Mouse (Mus musculus): ENCODE measurements around the gene Rnf141. TPM values are rescaled to one million over a fixed set of nuclear protein-coding genes. Genes with fewer than 3 reads are reported as not detected.

The Rnf141 gene
- total RNA-seq (2014; rRNA removed) (80.4 and 98.8 TPM in 2 replicates), polyA plus RNA-seq (2015; fragmentation: Nextera tagmentation; extraction: Ambion mirVana) (35.3 and 36.7 TPM in 2 replicates)

DNA sequence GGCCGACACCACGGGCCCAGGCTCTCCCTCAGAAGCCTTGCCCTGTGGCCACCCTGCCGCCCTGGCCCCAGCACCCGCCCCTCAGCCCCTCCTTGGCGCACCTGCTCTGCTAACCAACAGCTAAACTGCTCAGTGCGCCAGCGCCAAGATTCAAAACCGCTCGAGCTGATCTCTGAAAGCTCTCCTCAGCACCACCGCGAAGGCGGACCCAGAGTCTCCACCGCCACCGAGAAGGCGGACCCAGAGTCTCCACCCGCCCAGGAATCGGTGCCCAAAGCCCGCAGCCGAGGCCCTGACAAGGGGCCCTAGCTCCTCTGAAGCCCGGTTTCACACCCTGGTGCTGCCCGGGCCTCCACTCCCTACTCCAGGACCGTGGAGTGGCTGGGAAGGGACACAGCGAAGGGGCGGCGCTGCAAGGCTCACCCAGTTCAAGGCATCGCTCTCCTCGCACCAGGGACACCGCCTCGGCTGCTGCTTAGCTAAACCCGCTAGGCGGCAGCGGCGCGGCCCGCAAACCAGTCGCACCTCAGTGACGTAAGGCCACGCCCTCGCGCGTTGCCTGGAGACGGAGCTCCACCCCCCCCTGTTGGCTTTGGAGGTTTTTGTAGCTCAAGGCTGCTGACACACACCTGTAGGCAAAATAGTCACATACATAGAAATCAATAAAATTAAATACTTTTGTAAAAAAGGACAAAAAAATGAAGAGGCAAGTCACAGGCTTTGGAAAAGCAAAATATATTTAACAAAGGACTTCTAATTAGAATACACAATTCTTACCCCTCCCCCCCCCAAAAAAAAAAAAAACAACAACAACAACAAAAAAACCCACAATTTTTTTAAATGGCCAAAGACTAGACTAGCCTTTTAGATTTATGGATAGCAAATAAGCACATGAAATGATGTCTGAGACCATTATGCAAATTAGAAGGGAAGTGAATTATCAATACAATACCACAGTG, at the start of gene Rnf141:
Gene Rnf141, minus strand, starts transcription at position 542 of the 959 bp plus-strand sequence.
- Histone ChIP-seq H3K27me3 (ENCODE audit: insufficient read depth, low read length) (no peaks in the 10 kb centered on the region), H3K9ac (replicated peaks; ENCODE audit: low read length) (peak within 1 kb of the TSS; percentile 77), H3K27ac (peak within 1 kb of the TSS; percentile 86), H3K9me3 (ENCODE audit: low read length) (no peaks in the 10 kb centered on the region), H3K4me3 (ENCODE audit: low read length) (peak within 1 kb of the TSS; percentile 70), H3K4me2 (ENCODE audit: low read depth, low read length) (peak within 1 kb of the TSS; percentile 81), H3K4me1 (ENCODE audit: insufficient read depth, low read length) (no peaks in the 10 kb centered on the region), H3K36me3 (ENCODE audit: insufficient read depth, low read length) (no peaks in the 10 kb centered on the region)
- peak; percentile 81 for TF ChIP-seq CTCF (IDR thresholded peaks at IDR 0.05; ENCODE audit: low read depth)
- 0% methylated on average over 42 of the region's 42 CpGs for WGBS
- DNase-seq (ENCODE audit: low spot score) (peak; percentile 98), ATAC-seq (peak; percentile 95)

DNA sequence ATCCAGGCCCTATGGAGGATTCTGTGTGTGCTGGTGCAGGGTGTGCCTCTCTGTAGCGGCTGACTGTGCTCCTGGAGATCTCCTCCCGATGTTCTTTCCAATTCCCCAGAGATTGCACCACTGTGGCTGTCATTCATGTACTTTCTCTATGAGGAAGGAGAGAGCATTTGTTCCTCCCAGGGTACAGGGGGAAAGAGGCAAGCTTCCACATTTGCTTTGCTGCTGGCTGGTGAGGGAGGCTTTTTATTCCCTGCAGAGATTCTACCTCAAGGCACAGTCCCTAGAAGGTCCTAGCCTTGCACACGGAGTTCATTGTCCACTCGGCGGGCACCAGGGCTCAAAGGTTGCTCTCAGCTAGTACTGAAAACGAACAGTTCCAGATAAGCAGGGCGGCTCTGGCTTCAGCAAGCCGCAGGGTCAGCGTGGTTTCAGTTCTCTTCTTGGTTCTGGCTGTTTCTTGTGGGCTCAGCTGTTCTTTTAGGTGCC, 47.3 kb upstream of the Rnf141 start:
- Histone ChIP-seq H3K4me3 (ENCODE audit: low read length) (no peak overlapping the region), H3K4me1 (ENCODE audit: insufficient read depth, low read length) (no peaks in the 10 kb centered on the region), H3K9ac (replicated peaks; ENCODE audit: low read length) (no peak overlapping the region), H3K36me3 (ENCODE audit: insufficient read depth, low read length) (no peaks in the 10 kb centered on the region), H3K27ac (no peak overlapping the region), H3K9me3 (ENCODE audit: low read length) (no peaks in the 10 kb centered on the region), H3K27me3 (ENCODE audit: insufficient read depth, low read length) (no peaks in the 10 kb centered on the region), H3K4me2 (ENCODE audit: low read depth, low read length) (no peak overlapping the region)
- DNase-seq (ENCODE audit: low spot score) = no peak
- 76% methylated on average over 9 of the region's 9 CpGs for WGBS
- no peak for TF ChIP-seq CTCF (IDR thresholded peaks at IDR 0.05; ENCODE audit: low read depth)
- no peak for ATAC-seq

DNA sequence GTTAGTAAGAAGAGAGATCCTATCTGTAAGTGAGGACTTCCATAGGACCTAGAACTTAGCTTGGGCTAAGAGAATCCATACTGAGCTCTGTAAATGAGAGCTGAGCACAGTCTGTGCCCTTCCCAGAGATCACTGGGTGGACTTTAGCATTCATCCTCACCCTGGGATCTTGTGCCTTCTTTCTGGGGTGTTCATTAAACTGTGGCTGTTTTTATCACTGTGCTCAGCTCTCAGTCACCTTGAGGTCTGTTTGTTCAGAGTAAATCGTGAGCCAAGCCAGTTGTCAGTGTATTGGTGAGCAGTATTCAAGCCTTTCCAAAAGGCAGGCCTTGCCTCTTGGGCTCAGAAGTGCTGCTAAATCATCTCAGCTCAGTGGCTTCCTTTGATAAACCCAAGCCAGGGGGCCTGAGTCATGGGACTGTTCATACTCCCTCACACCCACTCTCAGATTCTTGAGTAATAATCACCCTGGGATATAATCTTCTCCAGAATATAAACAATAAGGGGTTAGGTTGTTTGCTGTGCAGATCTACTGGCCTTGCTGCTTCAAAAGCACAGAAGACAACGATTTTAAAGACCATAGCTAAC, 37.6 kb upstream of the Rnf141 start:
- Histone ChIP-seq H3K9me3 (ENCODE audit: low read length) (no peaks in the 10 kb centered on the region), H3K4me1 (ENCODE audit: insufficient read depth, low read length) (no peaks in the 10 kb centered on the region), H3K4me3 (ENCODE audit: low read length) (no peak overlapping the region), H3K4me2 (ENCODE audit: low read depth, low read length) (no peak overlapping the region), H3K36me3 (ENCODE audit: insufficient read depth, low read length) (no peaks in the 10 kb centered on the region), H3K27me3 (ENCODE audit: insufficient read depth, low read length) (no peaks in the 10 kb centered on the region), H3K9ac (replicated peaks; ENCODE audit: low read length) (no peak overlapping the region), H3K27ac (no peak overlapping the region)
- WGBS = 79% methylated on average over 2 of the region's 2 CpGs
- ATAC-seq (no peak), DNase-seq (ENCODE audit: low spot score) (no peak)
- no peak for TF ChIP-seq CTCF (IDR thresholded peaks at IDR 0.05; ENCODE audit: low read depth)

DNA sequence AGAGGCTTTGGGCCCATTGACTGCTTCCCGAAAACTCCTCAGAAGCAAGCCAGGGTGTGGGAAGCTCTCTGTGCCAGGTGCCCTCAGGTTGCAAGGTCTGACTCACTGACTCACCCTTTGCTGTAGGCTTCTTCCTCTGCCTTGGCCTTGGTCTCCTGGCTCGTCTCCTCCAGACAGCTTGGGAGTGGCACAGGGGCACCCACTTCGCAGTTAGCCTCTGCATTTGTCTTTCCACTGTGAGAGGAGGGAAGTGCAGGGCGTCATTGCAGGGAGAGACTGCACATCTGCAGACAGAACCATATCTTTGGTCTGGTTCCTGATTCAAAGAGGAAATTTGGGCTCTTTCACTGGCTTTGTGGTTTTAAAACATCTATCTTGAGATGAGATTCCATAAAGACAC, 33.8 kb upstream of the Rnf141 start:
- no peak overlapping the region for H3K4me3 ChIP-seq (ENCODE audit: low read length)
- TF ChIP-seq CTCF (IDR thresholded peaks at IDR 0.05; ENCODE audit: low read depth) = no peak
- no peaks in the 10 kb centered on the region for H3K9me3 ChIP-seq (ENCODE audit: low read length)
- no peaks in the 10 kb centered on the region for H3K36me3 ChIP-seq (ENCODE audit: insufficient read depth, low read length)
- ATAC-seq (no peak), DNase-seq (ENCODE audit: low spot score) (no peak)
- no peak overlapping the region for H3K9ac ChIP-seq (replicated peaks; ENCODE audit: low read length)
- no peak overlapping the region for H3K4me2 ChIP-seq (ENCODE audit: low read depth, low read length)
- 88% methylated on average over 4 of the region's 4 CpGs for WGBS
- H3K27ac ChIP-seq = no peak overlapping the region
- no peaks in the 10 kb centered on the region for H3K27me3 ChIP-seq (ENCODE audit: insufficient read depth, low read length)
- H3K4me1 ChIP-seq (ENCODE audit: insufficient read depth, low read length) = no peaks in the 10 kb centered on the region

DNA sequence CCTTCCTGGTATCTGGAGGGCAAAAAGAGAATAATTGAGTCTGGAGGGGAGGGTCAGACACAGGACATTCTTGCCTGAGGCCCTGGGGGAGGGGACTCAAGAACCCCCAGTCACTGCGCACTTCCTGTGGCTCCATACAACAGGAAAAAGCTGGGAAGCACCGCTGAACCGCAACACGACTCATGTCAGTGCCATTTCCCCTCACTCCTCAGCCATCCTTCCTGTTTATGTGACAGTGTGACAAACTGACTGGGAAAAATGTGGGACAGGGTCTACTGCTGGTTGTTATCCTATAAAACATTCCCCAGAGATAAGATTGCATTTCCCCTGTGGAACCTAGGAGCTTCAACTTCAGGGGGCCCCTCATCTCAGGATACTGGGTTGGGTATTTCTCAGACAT, 32.7 kb upstream of the Rnf141 start:
- Histone ChIP-seq H3K4me1 (ENCODE audit: insufficient read depth, low read length) (no peaks in the 10 kb centered on the region), H3K4me3 (ENCODE audit: low read length) (no peak overlapping the region), H3K4me2 (ENCODE audit: low read depth, low read length) (no peak overlapping the region), H3K27me3 (ENCODE audit: insufficient read depth, low read length) (no peaks in the 10 kb centered on the region), H3K36me3 (ENCODE audit: insufficient read depth, low read length) (no peaks in the 10 kb centered on the region), H3K27ac (no peak overlapping the region), H3K9ac (replicated peaks; ENCODE audit: low read length) (no peak overlapping the region), H3K9me3 (ENCODE audit: low read length) (no peaks in the 10 kb centered on the region)
- TF ChIP-seq CTCF (IDR thresholded peaks at IDR 0.05; ENCODE audit: low read depth) = no peak
- DNase-seq (ENCODE audit: low spot score) = no peak
- ATAC-seq = no peak
- WGBS = 91% methylated on average over 4 of the region's 4 CpGs

DNA sequence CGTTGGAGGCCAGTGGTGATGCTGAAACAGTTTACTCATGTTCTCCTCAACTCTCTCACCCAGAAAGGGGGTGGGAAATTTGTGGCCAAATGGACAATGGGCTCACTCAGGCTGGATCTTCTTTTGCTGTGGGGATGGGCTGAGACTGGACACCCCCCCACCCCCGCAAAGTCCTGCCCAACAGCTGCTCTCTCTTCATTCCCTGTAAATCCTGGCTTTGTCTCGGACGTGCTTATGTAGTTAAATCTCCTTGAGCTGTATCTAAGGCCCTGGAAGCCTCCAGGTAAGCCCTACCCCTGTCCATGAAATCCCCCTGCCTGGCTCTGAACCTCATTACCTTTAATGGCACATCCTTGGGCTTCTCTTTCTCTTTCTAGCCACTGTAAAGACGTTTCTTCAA, 24.6 kb upstream of the Rnf141 start:
- TF ChIP-seq CTCF (IDR thresholded peaks at IDR 0.05; ENCODE audit: low read depth) = no peak
- H3K9me3 ChIP-seq (ENCODE audit: low read length) = no peaks in the 10 kb centered on the region
- no peak overlapping the region for H3K4me3 ChIP-seq (ENCODE audit: low read length)
- no peak overlapping the region for H3K27ac ChIP-seq
- DNase-seq (ENCODE audit: low spot score) (no peak), ATAC-seq (no peak)
- H3K9ac ChIP-seq (replicated peaks; ENCODE audit: low read length) = no peak overlapping the region
- no peaks in the 10 kb centered on the region for H3K4me1 ChIP-seq (ENCODE audit: insufficient read depth, low read length)
- WGBS = 77% methylated on average over 5 of the region's 5 CpGs
- no peak overlapping the region for H3K4me2 ChIP-seq (ENCODE audit: low read depth, low read length)
- H3K27me3 ChIP-seq (ENCODE audit: insufficient read depth, low read length) = no peaks in the 10 kb centered on the region
- H3K36me3 ChIP-seq (ENCODE audit: insufficient read depth, low read length) = no peaks in the 10 kb centered on the region

All from hindbrain, postnatal 0 days (tissue).